8 mouse cellular contexts compared by ENCODE assay signal in genomic region chr7:44998501-44998955, GRCm38 (mm10). TPM values are rescaled to one million over a fixed set of nuclear protein-coding genes. Genes with fewer than 3 reads are reported as not detected.
DNase-seq lines count a peak whose midpoint lies in the region; ATAC-seq lines count a peak whose summit lies in the region.

Gene Bcl2l12 (minus strand): TSS chr7:44998712.

- peak; percentile 40 for DNase-seq in CD4-positive helper T cell, adult 2 months (ENCODE audit: low read depth, low spot score)
- peak; percentile 71 for DNase-seq in R1 (ENCODE audit: low read depth, low spot score)
- peak; percentile 54 for DNase-seq in embryonic facial prominence, embryonic 14.5 days (ENCODE audit: low spot score)
- DNase-seq in lung, postnatal 36 days = peak; percentile 62
- DNase-seq in spleen, postnatal 10 days (ENCODE audit: low spot score in 2 of 2) = peak; percentile 50 to 68
- no peak for DNase-seq in layer of hippocampus, postnatal 36 days

- peak within 1 kb of the TSS; percentile 95 for H3K4me2 ChIP-seq in embryonic facial prominence, embryonic 14.5 days (ENCODE audit: low read depth, low read length)
- peak within 1 kb of the TSS; percentile 92 for H3K4me2 ChIP-seq in heart, embryonic 13.5 days
- H3K4me2 ChIP-seq in kidney, embryonic 15.5 days = peak within 1 kb of the TSS; percentile 91

- H3K4me1 ChIP-seq in embryonic facial prominence, embryonic 14.5 days (ENCODE audit: control insufficient read depth, insufficient read depth, low read length) = peaks cover 11% of the 10 kb centered on the region
- H3K4me1 ChIP-seq in heart, embryonic 13.5 days = peaks cover 44% of the 10 kb centered on the region
- peaks cover 45% of the 10 kb centered on the region for H3K4me1 ChIP-seq in kidney, embryonic 15.5 days

- H3K27ac ChIP-seq in embryonic facial prominence, embryonic 14.5 days (replicated peaks; ENCODE audit: low read depth, low read length) = peak within 1 kb of the TSS; percentile 90
- H3K27ac ChIP-seq in heart, embryonic 13.5 days (replicated peaks) = peak within 1 kb of the TSS; percentile 90
- H3K27ac ChIP-seq in kidney, embryonic 15.5 days = peak within 1 kb of the TSS; percentile 94

- peak within 1 kb of the TSS; percentile 63 for H3K4me3 ChIP-seq in embryonic facial prominence, embryonic 14.5 days (ENCODE audit: low read depth, low read length)
- peak within 1 kb of the TSS; percentile 62 for H3K4me3 ChIP-seq in heart, embryonic 13.5 days
- peak within 1 kb of the TSS; percentile 79 for H3K4me3 ChIP-seq in kidney, embryonic 15.5 days (replicated peaks)

- peak within 1 kb of the TSS; percentile 87 for H3K9ac ChIP-seq in embryonic facial prominence, embryonic 14.5 days (ENCODE audit: low read depth, low read length)
- peak within 1 kb of the TSS; percentile 87 for H3K9ac ChIP-seq in heart, embryonic 13.5 days
- H3K9ac ChIP-seq in kidney, embryonic 15.5 days = peak within 1 kb of the TSS; percentile 70

- H3K9me3 ChIP-seq in embryonic facial prominence, embryonic 14.5 days (ENCODE audit: control insufficient read depth, low read length) = no peaks in the 10 kb centered on the region
- H3K9me3 ChIP-seq in heart, embryonic 13.5 days = no peaks in the 10 kb centered on the region
- H3K9me3 ChIP-seq in kidney, embryonic 15.5 days (replicated peaks) = no peaks in the 10 kb centered on the region

- 0 out of 2 replicates have a peak, but pooled peaks have one; percentile 2 for ATAC-seq in embryonic facial prominence, embryonic 14.5 days (ENCODE audit: low read depth)
- ATAC-seq in heart, embryonic 13.5 days (ENCODE audit: extremely low read depth, insufficient number of reproducible peaks, low FRiP score, low TSS enrichment) = no peak
- no peak for ATAC-seq in kidney, embryonic 15.5 days (replicated peaks; ENCODE audit: low FRiP score)

- peaks cover 66% of the 10 kb centered on the region for H3K36me3 ChIP-seq in embryonic facial prominence, embryonic 14.5 days (ENCODE audit: control insufficient read depth, insufficient read depth, low read length)
- peaks cover 67% of the 10 kb centered on the region for H3K36me3 ChIP-seq in heart, embryonic 13.5 days
- peaks cover 67% of the 10 kb centered on the region for H3K36me3 ChIP-seq in kidney, embryonic 15.5 days

- no peaks in the 10 kb centered on the region for H3K27me3 ChIP-seq in embryonic facial prominence, embryonic 14.5 days (replicated peaks; ENCODE audit: control insufficient read depth, insufficient read depth, low read length)
- H3K27me3 ChIP-seq in heart, embryonic 13.5 days (replicated peaks) = no peaks in the 10 kb centered on the region
- no peaks in the 10 kb centered on the region for H3K27me3 ChIP-seq in kidney, embryonic 15.5 days

- 2% methylated on average over 15 of the region's 18 CpGs for WGBS in embryonic facial prominence, embryonic 14.5 days
- WGBS in heart, embryonic 13.5 days = 1% methylated on average over 18 of the region's 18 CpGs
- 1% methylated on average over 18 of the region's 18 CpGs for WGBS in kidney, embryonic 15.5 days

RNA-seq across cellular contexts. Expression of gene Bcl2l12, which starts in this region (rescaled TPM):
- 43.2 and 48.6 TPM in 2 replicates for polyA plus RNA-seq in embryonic facial prominence, embryonic 14.5 days (2014; fragmentation: Nextera tagmentation; extraction: Ambion mirVana)
- 36.0 and 36.3 TPM in 2 replicates for polyA plus RNA-seq in heart, embryonic 13.5 days (2015; fragmentation: Nextera tagmentation; extraction: Ambion mirVana)
- polyA plus RNA-seq in kidney, embryonic 15.5 days (2015; fragmentation: Nextera tagmentation; extraction: Ambion mirVana) = 60.7 and 66.5 TPM in 2 replicates
- 1 to 10 TPM; 3.0 to 4.1 TPM for total RNA-seq in layer of hippocampus, postnatal 36 days (2021)

Comparison
In these comparisons a context has a peak if more than half of its experiments do, and no peak if none do; other contexts are left out.
1. DNase-seq: peak in CD4-positive helper T cell, adult 2 months (single experiment), R1 (single experiment), embryonic facial prominence, embryonic 14.5 days (single experiment), lung, postnatal 36 days (single experiment) and spleen, postnatal 10 days (2 of 2); none in layer of hippocampus, postnatal 36 days (0 of 2).
2. Peak in every context shown above with its lines, with median percentiles within 50 percentile points of each other: H3K27ac ChIP-seq, H3K4me2 ChIP-seq, H3K4me3 ChIP-seq and H3K9ac ChIP-seq.